Mouse (Mus musculus) gastrocnemius, postnatal 36 days (tissue): ENCODE measurements around the gene Ube2l6. TPM values are rescaled to one million over a fixed set of nuclear protein-coding genes. Genes with fewer than 3 reads are reported as not detected.

Experiments used
- DNase-seq, 2 experiments: peaks; one replicate each; pipeline ENCODE4 v3.0.0; 2022
- intact Hi-C: fragments of 180-260 bp; cut with DNase I; formaldehyde crosslinking; loops from one replicate; pipeline ENCODE4 v1.15.1; 2025
- total RNA-seq, 2 experiments: library from RNA; stranded (reverse); gene quantifications; 2 replicates each; pipeline ENCODE4 v1.2.3; 2021

Gene Ube2l6
- total RNA-seq, 2 experiments from 2014 or later = 2.6 to 3.5 TPM

DNA sequence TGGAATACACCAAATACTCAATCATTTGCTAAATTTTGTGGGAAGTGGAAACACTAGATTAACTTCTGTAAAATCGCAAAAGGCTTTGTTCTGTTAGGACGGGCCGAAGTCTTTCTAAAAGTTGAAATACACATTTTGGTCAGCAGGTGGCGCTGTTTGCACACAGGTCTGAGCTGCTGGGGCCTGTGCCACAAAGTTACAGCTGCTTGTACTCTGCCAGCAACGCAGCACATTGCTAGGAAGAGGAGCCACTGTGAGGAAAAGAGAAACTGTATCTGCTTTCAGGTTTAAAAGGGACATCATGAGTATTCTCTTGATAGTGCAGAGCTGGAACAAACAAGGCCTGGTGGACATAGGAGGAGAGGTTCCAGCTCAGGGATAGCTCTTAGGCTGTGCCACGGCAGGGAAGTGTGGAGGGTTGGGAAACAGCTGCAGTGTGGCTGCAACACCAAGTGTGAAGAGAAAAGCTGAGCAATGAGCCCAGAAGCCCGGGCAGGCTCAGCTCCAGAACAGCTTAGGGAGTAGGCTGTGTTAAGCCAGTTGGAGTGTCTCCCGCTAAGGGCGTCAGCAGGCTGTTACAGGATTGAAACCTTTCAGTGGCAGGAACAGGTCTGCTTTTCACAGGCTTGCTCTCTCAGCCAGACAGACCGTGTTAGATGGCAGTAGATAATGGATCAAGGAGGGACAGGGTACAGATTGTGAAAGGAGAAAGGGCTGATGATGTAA lies 33.2 kb downstream of the Ube2l6 start:
- intact Hi-C loops = loop anchor here (1.0 to 10.0 kb wide), 4 partner anchors 23 to 183 kb away; no protein-coding TSS in a partner anchor
- peak; percentile 72 to 77 for DNase-seq

DNA sequence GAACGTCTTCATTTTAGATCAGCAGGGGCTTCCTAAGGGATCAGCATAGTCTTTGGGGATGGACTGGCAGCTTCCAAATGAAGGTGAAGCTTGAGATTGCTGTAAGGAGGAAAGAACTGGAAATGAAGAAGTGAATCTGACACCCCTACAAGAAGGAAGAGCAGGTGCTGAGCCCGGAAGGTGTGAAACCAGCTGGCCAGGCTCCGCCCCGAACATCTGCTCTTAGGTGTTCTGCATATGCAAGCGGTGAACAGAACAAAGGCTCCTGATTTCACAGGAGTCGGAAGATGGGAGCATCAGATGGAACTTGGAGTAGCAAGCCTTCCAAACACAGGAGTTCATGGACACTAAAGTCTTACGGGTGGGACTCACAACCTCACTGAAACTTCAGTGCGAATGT lies 38.5 kb downstream of the Ube2l6 start:
- intact Hi-C loops = loop anchor here (10.0 kb wide), 1 partner anchor 178 kb away; no protein-coding TSS in a partner anchor

DNA sequence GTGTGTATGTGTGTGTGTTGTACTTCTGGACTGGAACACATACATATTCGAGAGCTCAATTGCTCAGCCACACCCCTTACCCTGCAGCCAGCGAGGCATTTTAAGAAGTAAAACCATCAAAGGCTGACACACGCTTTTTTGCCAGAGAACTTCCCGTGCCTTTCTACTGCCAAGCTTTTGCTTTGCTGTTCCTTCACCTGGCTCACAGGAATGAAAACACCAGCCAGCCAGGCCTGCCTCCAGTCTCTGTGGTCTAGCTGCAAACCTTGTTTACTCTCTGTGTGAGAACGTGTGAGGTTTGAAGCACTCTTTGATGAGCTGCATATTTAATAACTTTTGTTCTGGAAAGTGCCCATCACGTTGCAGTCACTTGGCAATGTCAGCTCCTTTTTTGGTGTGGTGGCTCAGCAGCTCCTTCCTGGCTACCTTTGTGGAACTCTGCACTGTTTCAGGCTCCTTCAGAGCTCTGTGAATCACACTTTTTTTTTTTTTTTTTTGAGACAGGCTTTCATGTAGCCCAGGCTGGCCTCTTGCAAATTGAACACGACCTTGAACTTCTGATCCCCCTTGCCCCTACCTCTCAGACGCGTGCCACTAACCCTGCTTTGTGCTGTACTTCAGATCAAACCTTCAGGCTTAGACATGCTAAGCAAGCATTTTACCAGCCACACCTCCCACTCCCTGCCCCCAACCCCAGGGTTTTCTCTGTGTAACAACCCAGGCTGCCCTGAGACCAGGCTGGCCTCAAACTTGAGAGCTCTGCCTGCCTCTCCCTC lies 39.4 kb downstream of the Ube2l6 start:
- intact Hi-C loops = loop anchor here (10.0 kb wide), 1 partner anchor 177 kb away; no protein-coding TSS in a partner anchor
- DNase-seq = no peak

More for the DNA sequence above, 38.5 kb downstream of the Ube2l6 start:
- DNase-seq = no peak

DNA sequence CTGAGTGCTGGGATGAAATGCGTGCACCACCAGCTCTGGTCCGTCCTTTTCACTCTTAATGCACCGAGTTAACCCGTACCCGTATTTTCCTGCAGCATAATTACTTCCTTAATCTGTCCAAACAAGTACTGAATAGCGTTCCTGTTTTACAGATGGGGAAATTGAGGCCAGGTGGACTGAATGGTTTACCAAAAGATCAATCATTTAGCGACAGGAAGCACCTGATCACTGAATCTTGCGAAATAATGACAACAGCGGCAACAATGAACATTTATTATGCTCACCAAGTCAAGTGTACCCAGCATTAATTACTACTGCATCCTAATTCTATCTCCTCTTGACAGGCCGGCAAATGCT lies 39.9 kb downstream of the Ube2l6 start, which contains the start of gene Slc43a1:
TSS of gene Slc43a1 (plus strand) at position 258 of the 357 bp plus-strand sequence.
- DNase-seq = no peak
- intact Hi-C loops = loop anchor here (10.0 kb wide), 1 partner anchor 176 kb away; no protein-coding TSS in a partner anchor

DNA sequence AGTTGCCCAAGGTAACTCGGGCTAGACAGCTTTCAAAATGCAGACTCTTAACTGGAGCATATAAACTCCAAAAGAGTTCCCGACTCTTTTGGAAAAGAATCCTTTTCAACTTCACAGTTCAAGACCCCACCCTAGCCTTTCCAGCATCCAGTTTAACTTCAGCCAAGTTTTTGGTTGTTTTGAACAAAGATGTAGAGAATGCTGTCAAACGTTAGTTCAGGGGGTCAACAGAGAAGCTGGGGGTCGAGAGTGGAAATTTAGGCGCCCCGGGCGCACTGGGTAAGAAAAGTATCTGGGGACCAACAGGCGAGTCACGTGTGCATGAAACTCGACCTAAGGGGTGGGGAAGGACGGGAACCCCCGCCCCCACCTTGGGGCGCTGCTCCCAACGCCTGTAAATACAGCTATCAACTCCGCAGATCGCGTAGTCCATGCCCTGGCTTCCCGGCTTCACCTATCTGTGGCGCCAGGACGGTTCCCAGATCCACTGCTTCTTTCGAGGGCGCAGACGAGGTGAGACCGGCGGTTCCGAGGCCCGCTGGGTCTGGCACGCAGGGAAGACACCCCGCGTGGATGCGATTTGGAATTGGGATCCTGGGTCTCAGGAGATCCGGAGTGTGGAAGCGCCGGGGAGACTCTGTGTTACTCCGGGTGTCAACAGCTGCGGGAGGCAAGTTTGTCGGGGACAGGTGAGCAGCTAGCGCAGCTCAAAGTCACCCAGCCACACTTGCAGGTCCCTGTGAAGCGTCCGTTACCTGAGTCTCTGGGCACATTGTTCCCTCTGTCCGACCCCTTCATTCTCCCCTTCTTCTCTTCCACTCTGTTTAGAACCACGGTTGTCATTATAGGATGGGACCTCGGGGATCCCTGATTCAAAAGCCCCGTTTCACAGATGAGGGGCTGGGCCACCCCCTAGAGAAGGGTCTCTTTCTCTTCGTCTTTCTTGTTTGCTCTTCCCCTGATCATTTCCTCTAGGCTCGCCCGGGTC lies 40.7 kb downstream of the Ube2l6 start:
- intact Hi-C loops = loop anchor here (10.0 kb wide), 1 partner anchor 176 kb away; no protein-coding TSS in a partner anchor
- DNase-seq = peak; percentile 56 to 71

DNA sequence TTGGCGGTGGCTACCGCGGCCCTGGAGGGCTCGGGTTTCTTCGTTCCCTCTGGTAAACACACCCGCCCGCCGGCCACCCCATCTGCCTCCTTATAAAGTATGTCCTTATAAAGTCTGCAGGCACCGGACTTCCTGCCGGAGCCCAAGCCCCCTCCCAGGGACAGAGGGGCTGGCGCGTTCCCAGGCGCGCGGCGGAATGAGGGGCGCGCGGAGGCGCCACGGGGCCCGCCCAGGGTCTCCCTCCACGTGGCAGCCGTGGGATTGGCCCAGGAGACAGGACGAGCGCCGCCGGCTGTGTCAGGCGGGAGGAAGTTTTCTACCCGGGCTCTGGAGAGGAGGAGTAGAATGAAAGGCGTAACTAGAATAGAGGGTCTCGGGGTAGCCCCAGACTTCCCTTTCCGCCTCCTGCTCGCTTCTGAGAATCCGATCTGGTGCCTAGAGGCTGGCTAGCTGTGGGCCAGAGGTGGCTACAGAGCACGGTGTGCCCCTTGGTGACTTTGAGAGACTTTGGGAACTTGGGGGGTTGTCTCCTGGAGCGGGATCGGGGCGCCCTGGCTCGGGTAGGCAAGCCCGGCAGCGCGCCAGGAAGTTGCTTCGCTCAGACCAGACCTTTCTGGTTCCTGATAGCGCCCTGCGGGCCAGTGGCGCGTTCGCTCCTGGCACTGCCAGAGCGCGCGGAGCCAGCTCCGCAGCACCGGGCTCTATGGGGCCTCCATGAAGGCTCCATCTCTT lies 41.6 kb downstream of the Ube2l6 start:
- peak; percentile 69 to 71 for DNase-seq
- intact Hi-C loops = no loop called here

DNA sequence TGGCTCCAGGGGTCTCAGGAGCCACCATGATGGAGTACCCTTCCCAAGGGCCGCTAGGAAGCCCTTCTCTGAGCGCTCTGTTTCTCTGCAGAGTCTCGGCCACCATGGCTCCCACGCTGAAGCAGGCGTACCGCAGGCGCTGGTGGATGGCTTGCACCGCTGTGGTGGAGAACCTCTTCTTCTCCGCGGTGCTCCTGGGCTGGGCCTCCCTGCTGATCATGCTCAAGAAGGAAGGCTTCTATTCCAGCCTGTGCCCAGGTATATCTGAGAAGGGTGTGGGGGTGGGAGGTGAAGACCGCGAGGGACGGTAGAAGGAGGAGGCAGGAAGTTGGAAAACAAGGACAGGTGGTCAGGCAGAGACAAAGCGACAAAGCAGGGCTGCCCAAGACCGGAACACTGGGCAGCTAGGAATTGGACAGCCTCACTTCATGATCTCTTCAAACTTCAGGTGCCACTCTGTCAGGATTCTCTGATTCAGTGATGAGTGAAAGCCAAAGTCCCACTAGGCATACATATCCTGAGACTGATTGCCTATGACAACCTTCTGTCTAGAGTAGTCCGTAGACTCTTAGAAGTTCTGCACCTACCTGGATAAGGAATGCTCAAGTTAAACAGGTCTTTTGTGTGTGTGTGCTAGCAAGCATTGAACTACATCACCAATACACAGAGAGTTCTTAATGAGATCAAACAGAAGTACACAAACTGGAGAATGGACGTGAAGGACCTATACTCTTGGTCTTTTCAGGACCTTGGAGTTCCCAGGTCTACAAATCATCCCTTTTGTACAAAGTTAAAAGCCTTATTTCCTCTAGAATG lies 42.3 kb downstream of the Ube2l6 start:
- no peak for DNase-seq
- intact Hi-C loops = no loop called here

DNA sequence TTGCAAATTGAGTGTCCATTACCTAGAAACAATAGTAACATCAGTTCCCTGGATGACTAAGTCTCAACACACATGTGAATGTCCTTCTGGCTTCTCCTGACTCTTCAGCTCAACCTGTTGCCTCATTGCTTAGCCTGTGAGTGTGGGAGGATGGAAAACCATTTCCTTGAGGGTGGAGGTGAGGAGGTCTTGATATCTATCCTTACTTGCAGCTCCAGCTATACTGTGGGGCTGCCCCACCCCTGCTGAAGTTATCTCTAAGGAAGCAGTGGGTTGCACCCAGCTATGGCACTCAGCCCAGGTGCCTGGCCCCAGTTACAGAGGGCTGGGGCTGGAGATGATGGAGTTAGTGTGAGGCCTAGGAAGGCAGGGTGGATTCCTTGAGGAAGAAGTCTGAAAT lies 43.3 kb downstream of the Ube2l6 start:
- intact Hi-C loops = no loop called here
- no peak for DNase-seq

DNA sequence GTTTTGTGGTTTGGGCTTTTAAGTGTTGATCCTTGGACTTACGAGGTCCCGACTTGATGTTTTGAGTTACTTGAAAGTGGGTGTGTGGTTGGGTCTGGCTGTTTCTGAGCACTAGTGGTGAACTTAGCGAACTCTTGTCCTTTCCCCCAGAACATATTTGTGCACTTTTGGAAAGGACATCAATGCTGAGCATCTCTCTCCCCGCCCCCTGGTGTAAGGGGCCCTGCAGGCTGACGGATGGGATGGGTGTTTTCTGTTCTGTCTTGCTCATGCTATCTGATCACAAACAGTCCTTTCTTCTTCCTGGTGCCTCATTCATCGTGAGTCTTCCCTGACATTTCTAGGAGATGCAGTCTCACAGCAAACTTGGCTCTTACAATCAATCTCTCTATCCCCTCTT lies 45.0 kb downstream of the Ube2l6 start:
- DNase-seq = no peak
- intact Hi-C loops = no loop called here

DNA sequence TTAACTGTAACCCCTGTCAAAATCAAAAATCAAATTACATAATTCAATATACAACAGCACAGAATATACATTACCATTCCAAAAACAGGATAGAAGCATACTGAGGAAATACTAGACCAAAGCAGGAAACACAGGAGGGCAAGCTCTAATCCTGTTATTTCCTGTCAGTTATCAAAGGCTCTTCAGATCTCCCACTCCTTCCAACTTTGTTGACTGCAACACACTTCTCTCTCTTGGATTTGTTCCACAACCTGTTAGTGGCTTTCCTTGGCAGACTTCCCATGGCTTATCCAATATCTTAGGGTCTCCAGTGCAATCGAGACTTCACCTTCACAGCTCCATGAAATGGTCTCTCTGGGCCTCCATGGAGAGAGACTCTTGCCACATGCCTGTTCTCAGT lies 46.6 kb downstream of the Ube2l6 start:
- DNase-seq = no peak
- intact Hi-C loops = no loop called here

DNA sequence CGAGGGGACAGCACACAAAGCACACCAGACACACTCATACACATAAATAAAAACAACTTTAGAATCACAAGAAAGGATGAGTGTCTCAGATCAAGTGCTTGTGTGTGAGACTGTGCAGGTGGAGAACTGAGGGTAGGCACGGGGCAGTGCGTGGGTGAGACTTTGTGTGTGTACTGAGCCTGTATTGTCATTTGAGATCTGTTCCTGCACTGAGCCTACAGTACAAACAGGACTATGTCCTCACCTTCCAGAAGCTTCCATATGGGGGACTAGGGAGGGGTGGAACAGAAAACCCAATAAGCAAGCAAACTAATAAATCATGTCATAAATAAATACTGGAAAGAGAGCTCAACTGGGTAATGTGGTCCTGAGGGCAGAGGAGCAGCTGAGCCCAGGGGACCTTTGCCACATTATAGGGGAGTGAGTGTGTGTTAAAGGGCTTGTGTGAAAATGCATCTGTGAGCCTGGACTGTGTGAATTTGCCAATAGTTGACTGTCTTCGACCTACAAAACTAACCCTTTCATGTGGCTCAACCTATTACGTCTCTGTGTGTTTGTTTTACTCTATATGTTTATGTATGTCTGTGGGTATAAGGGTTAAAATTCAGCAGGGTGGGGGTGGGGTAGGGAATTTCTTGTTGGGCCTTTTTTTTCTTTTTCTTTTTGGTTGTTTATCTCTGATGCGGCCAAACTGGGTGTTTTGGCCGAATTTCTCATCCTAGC lies 51.9 kb downstream of the Ube2l6 start:
- intact Hi-C loops = no loop called here
- DNase-seq = no peak

DNA sequence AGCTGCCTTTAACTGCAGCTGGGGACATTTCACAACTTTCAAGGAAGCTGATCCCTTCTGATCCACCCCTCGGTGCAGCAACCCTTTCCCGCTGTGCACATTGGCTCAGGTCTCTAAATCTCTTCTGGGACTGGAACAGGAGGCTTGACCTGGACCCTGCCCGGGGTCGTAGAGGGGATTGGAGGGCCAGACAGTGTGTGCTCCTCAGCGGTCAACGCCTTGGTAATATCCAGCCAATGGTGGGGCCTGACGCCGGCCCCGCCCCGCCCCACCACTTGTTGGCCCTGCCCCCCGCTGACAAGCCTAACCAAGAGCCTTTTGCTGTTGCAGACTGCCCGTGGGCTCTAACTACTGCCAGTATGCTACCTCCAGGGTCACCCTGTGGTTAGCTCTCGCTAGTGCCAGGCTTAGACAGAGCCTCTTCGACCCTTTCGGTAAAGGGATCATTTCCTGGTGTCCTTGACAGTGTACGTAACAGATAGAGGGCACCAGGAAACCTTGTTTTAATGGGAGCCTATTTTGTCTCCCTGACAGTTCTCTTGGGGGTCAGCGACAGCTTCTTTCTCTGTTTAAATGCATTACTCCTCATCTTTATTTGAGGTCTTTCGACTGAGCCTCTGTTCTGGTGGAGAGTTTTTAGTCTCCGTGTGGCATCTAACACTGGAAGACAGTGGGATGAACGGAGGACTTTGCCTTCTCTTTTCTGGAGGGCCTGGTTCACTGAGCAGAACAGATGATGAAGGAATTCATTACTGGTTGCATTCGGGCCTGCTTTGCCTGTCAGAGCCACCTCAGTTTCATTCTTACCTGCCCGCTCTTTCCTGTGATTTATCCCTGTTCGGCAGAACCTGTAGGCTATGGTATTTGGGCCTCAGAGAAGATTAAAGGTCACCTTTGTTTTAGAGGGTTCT lies 52.8 kb downstream of the Ube2l6 start:
- intact Hi-C loops = no loop called here
- DNase-seq = peak; percentile 66 to 76

DNA sequence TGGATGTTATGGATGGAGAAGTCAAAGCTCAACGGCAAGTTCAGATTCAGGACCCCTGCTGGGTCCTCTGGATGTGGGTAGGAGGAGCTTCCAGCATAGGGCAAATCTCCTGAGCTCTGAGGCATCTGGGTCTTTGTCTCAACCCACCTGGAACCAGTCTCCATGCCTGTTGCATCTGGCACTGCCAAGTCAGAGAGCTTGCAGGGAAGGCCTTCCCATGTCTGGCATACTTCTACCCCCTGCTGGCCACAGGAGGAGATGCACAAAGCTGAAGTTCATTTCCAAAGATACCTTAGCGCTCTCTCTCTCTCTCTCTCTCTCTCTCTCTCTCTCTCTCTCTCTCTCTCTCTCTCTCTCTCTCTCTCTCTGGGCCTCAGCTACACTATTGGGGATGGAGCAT lies 57.1 kb downstream of the Ube2l6 start:
- DNase-seq = peak in 1 of 2 experiments; percentile 50
- intact Hi-C loops = loop anchor here (1.0 kb wide), 1 partner anchor 24 kb away; no protein-coding TSS in a partner anchor

DNA sequence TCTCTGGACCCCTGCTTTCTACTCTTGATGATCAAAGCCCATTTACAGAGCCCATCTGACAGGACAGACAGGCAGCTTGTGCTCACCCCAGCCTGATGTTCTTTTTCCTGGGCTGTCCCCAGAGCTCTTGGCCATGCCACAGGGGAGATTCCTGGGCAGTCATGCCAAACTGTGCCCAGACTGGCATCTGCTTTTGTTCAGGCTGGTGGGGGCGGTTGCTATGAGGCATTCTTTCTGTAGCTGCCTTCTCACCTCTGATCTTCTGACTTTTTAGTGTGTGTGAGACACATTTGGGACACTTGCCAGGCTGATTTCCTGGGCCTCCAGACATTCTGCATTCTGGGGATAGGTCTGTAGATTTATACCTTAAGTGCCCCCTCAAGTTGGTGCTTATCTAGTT lies 59.9 kb downstream of the Ube2l6 start:
- intact Hi-C loops = no loop called here
- DNase-seq = no peak
